Mouse (Mus musculus): Measurements from ENCODE around the gene Sar1a. TPM values are rescaled to one million over a fixed set of nuclear protein-coding genes. Genes with fewer than 3 reads are reported as not detected.

Sar1a gene
- polyA plus RNA-seq, 1 experiment from 2014 or later = 209 TPM

- WGBS = 90% methylated on average over 4 of the region's 4 CpGs
- H3K4me1 ChIP-seq (replicated peaks; ENCODE audit: control insufficient read depth, insufficient read depth, low read length) = no peaks in the 10 kb centered on the region
- H3K4me2 ChIP-seq (ENCODE audit: low read length) = no peak overlapping the region
- H3K36me3 ChIP-seq (ENCODE audit: control insufficient read depth, insufficient read depth, low read length) = peaks cover 19% of the 10 kb centered on the region
- H3K9me3 ChIP-seq (ENCODE audit: control insufficient read depth, low read length) = no peaks in the 10 kb centered on the region
- H3K27me3 ChIP-seq (replicated peaks; ENCODE audit: control insufficient read depth, insufficient read depth, low read length) = no peaks in the 10 kb centered on the region
- H3K9ac ChIP-seq (ENCODE audit: low read length) = no peak overlapping the region
- no peak for DNase-seq (ENCODE audit: low spot score)
- H3K27ac ChIP-seq (ENCODE audit: low read depth) = no peak overlapping the region
- H3K4me3 ChIP-seq (ENCODE audit: low read depth, low read length) = no peak overlapping the region
- ATAC-seq (replicated peaks; ENCODE audit: low FRiP score, low TSS enrichment, low read depth) = no peak
Observed at GRCm38 (mm10) chr10:61654105-61654504, 26.0 kb upstream of the Sar1a start.

- H3K27me3 ChIP-seq (replicated peaks; ENCODE audit: control insufficient read depth, insufficient read depth, low read length) = no peaks in the 10 kb centered on the region
- no peak for DNase-seq (ENCODE audit: low spot score)
- ATAC-seq (replicated peaks; ENCODE audit: low FRiP score, low TSS enrichment, low read depth) = no peak
- WGBS = 88% methylated on average over 7 of the region's 7 CpGs
- H3K9ac ChIP-seq (ENCODE audit: low read length) = no peak overlapping the region
- no peak overlapping the region for H3K27ac ChIP-seq (ENCODE audit: low read depth)
- H3K36me3 ChIP-seq (ENCODE audit: control insufficient read depth, insufficient read depth, low read length) = peaks cover 24% of the 10 kb centered on the region
- no peak overlapping the region for H3K4me3 ChIP-seq (ENCODE audit: low read depth, low read length)
- no peaks in the 10 kb centered on the region for H3K9me3 ChIP-seq (ENCODE audit: control insufficient read depth, low read length)
- H3K4me1 ChIP-seq (replicated peaks; ENCODE audit: control insufficient read depth, insufficient read depth, low read length) = no peaks in the 10 kb centered on the region
- no peak overlapping the region for H3K4me2 ChIP-seq (ENCODE audit: low read length)
Observed at GRCm38 (mm10) chr10:61654691-61655090, 25.4 kb upstream of the Sar1a start.

GRCm38 (mm10) chr10:61655188-61655587, 24.9 kb upstream of the Sar1a start:
- H3K9ac ChIP-seq (ENCODE audit: low read length) = no peak overlapping the region
- H3K27ac ChIP-seq (ENCODE audit: low read depth) = no peak overlapping the region
- H3K4me1 ChIP-seq (replicated peaks; ENCODE audit: control insufficient read depth, insufficient read depth, low read length) = no peaks in the 10 kb centered on the region
- H3K4me2 ChIP-seq (ENCODE audit: low read length) = no peak overlapping the region
- 86% methylated on average over 3 of the region's 3 CpGs for WGBS
- no peak overlapping the region for H3K4me3 ChIP-seq (ENCODE audit: low read depth, low read length)
- H3K9me3 ChIP-seq (ENCODE audit: control insufficient read depth, low read length) = no peaks in the 10 kb centered on the region
- no peaks in the 10 kb centered on the region for H3K27me3 ChIP-seq (replicated peaks; ENCODE audit: control insufficient read depth, insufficient read depth, low read length)
- no peak for DNase-seq (ENCODE audit: low spot score)
- H3K36me3 ChIP-seq (ENCODE audit: control insufficient read depth, insufficient read depth, low read length) = peaks cover 29% of the 10 kb centered on the region
- no peak for ATAC-seq (replicated peaks; ENCODE audit: low FRiP score, low TSS enrichment, low read depth)

- ATAC-seq (replicated peaks; ENCODE audit: low FRiP score, low TSS enrichment, low read depth) (peak; percentile 59; the same call in 1 of the 2 replicates), DNase-seq (ENCODE audit: low spot score) (no peak)
- Histone ChIP-seq H3K9ac (ENCODE audit: low read length) (no peak overlapping the region), H3K4me1 (replicated peaks; ENCODE audit: control insufficient read depth, insufficient read depth, low read length) (no peaks in the 10 kb centered on the region), H3K4me2 (ENCODE audit: low read length) (no peak overlapping the region), H3K27ac (ENCODE audit: low read depth) (no peak overlapping the region), H3K36me3 (ENCODE audit: control insufficient read depth, insufficient read depth, low read length) (peaks cover 44% of the 10 kb centered on the region), H3K9me3 (ENCODE audit: control insufficient read depth, low read length) (no peaks in the 10 kb centered on the region), H3K27me3 (replicated peaks; ENCODE audit: control insufficient read depth, insufficient read depth, low read length) (no peaks in the 10 kb centered on the region), H3K4me3 (ENCODE audit: low read depth, low read length) (no peak overlapping the region)
- 82% methylated on average over 18 of the region's 18 CpGs for whole genome bisulfite sequencing
Observed at GRCm38 (mm10) chr10:61656928-61657882, 22.9 kb upstream of the Sar1a start.

GRCm38 (mm10) chr10:61657985-61658384, 22.1 kb upstream of the Sar1a start:
- H3K27ac ChIP-seq (ENCODE audit: low read depth) = no peak overlapping the region
- ATAC-seq (replicated peaks; ENCODE audit: low FRiP score, low TSS enrichment, low read depth) = no peak
- peak; percentile 70 for DNase-seq (ENCODE audit: low spot score)
- peaks cover 51% of the 10 kb centered on the region for H3K36me3 ChIP-seq (ENCODE audit: control insufficient read depth, insufficient read depth, low read length)
- H3K9ac ChIP-seq (ENCODE audit: low read length) = no peak overlapping the region
- no peaks in the 10 kb centered on the region for H3K9me3 ChIP-seq (ENCODE audit: control insufficient read depth, low read length)
- 20% methylated on average over 4 of the region's 4 CpGs for WGBS
- H3K27me3 ChIP-seq (replicated peaks; ENCODE audit: control insufficient read depth, insufficient read depth, low read length) = no peaks in the 10 kb centered on the region
- no peaks in the 10 kb centered on the region for H3K4me1 ChIP-seq (replicated peaks; ENCODE audit: control insufficient read depth, insufficient read depth, low read length)
- no peak overlapping the region for H3K4me3 ChIP-seq (ENCODE audit: low read depth, low read length)
- H3K4me2 ChIP-seq (ENCODE audit: low read length) = no peak overlapping the region

GRCm38 (mm10) chr10:61661887-61662286, 18.2 kb upstream of the Sar1a start:
- Histone ChIP-seq H3K27ac (ENCODE audit: low read depth) (no peak overlapping the region), H3K27me3 (replicated peaks; ENCODE audit: control insufficient read depth, insufficient read depth, low read length) (no peaks in the 10 kb centered on the region), H3K4me3 (ENCODE audit: low read depth, low read length) (no peak overlapping the region), H3K9ac (ENCODE audit: low read length) (no peak overlapping the region), H3K4me1 (replicated peaks; ENCODE audit: control insufficient read depth, insufficient read depth, low read length) (no peaks in the 10 kb centered on the region), H3K36me3 (ENCODE audit: control insufficient read depth, insufficient read depth, low read length) (peaks cover 67% of the 10 kb centered on the region), H3K9me3 (ENCODE audit: control insufficient read depth, low read length) (no peaks in the 10 kb centered on the region), H3K4me2 (ENCODE audit: low read length) (no peak overlapping the region)
- DNase-seq (ENCODE audit: low spot score) (no peak), ATAC-seq (replicated peaks; ENCODE audit: low FRiP score, low TSS enrichment, low read depth) (no peak)
- WGBS = 77% methylated on average over 8 of the region's 8 CpGs

GRCm38 (mm10) chr10:61662391-61662988, 17.6 kb upstream of the Sar1a start:
- H3K36me3 ChIP-seq (ENCODE audit: control insufficient read depth, insufficient read depth, low read length) = peaks cover 73% of the 10 kb centered on the region
- no peak overlapping the region; the same call in 1 of the 2 replicates for H3K27ac ChIP-seq (ENCODE audit: low read depth)
- no peak overlapping the region for H3K4me3 ChIP-seq (ENCODE audit: low read depth, low read length)
- H3K9me3 ChIP-seq (ENCODE audit: control insufficient read depth, low read length) = no peaks in the 10 kb centered on the region
- H3K4me2 ChIP-seq (ENCODE audit: low read length) = no peak overlapping the region
- no peak for DNase-seq (ENCODE audit: low spot score)
- no peak for ATAC-seq (replicated peaks; ENCODE audit: low FRiP score, low TSS enrichment, low read depth)
- no peaks in the 10 kb centered on the region for H3K27me3 ChIP-seq (replicated peaks; ENCODE audit: control insufficient read depth, insufficient read depth, low read length)
- WGBS = 71% methylated on average over 10 of the region's 10 CpGs
- H3K9ac ChIP-seq (ENCODE audit: low read length) = no peak overlapping the region
- no peaks in the 10 kb centered on the region for H3K4me1 ChIP-seq (replicated peaks; ENCODE audit: control insufficient read depth, insufficient read depth, low read length)

- Histone ChIP-seq H3K4me1 (replicated peaks; ENCODE audit: control insufficient read depth, insufficient read depth, low read length) (no peaks in the 10 kb centered on the region), H3K4me2 (ENCODE audit: low read length) (no peak overlapping the region), H3K9ac (ENCODE audit: low read length) (no peak overlapping the region), H3K27me3 (replicated peaks; ENCODE audit: control insufficient read depth, insufficient read depth, low read length) (no peaks in the 10 kb centered on the region), H3K4me3 (ENCODE audit: low read depth, low read length) (no peak overlapping the region), H3K36me3 (ENCODE audit: control insufficient read depth, insufficient read depth, low read length) (peaks cover 89% of the 10 kb centered on the region), H3K27ac (ENCODE audit: low read depth) (no peak overlapping the region), H3K9me3 (ENCODE audit: control insufficient read depth, low read length) (no peaks in the 10 kb centered on the region)
- 95% methylated on average over 10 of the region's 10 CpGs for WGBS
- DNase-seq (ENCODE audit: low spot score) (no peak), ATAC-seq (replicated peaks; ENCODE audit: low FRiP score, low TSS enrichment, low read depth) (no peak)
Observed at GRCm38 (mm10) chr10:61665111-61665510, 15.0 kb upstream of the Sar1a start.
